Mouse (Mus musculus) testis, adult 2 months (tissue): ENCODE results near the gene Fam71e1. TPM values are rescaled to one million over a fixed set of nuclear protein-coding genes. Genes with fewer than 3 reads are reported as not detected.

Experiments used
- H3K27ac ChIP-seq: fragments of 200-500 bp; 2 replicates; pipeline ENCODE4 v1.5.1; 2012; ENCODE audit warnings: low read depth, low read length; ENCODE audit not compliant: control insufficient read depth, insufficient read depth
- H3K27me3 ChIP-seq: fragments of 200-500 bp; 2 replicates; pipeline ENCODE4 v1.6.1; 2012; ENCODE audit warnings: mild to moderate bottlenecking, low read length, moderate library complexity; ENCODE audit not compliant: control insufficient read depth, insufficient read depth
- H3K36me3 ChIP-seq: fragments of 200-500 bp; 2 replicates; pipeline ENCODE4 v1.6.1; 2012; ENCODE audit warnings: mild to moderate bottlenecking, low read length; ENCODE audit not compliant: control insufficient read depth, insufficient read depth
- H3K4me1 ChIP-seq: fragments of 200-500 bp; 2 replicates; pipeline ENCODE4 v1.6.1; 2012; ENCODE audit warnings: low read length; ENCODE audit not compliant: control insufficient read depth, insufficient read depth
- H3K4me3 ChIP-seq: fragments of 200-500 bp; 2 replicates; pipeline ENCODE4 v1.5.1; 2012; ENCODE audit warnings: low read depth, mild to moderate bottlenecking, low read length, moderate library complexity, mixed read lengths; ENCODE audit not compliant: control insufficient read depth
- CTCF ChIP-seq: fragments of 200-500 bp; IDR thresholded peaks from 2 replicates; pipeline ENCODE4 v1.5.1; 2012; ENCODE audit warnings: low read depth, mild to moderate bottlenecking, inconsistent platforms, low read length, moderate library complexity; ENCODE audit not compliant: control insufficient read depth, insufficient read depth, insufficient replicate concordance
- POLR2A ChIP-seq: fragments of 200-500 bp; IDR thresholded peaks from 2 replicates; pipeline ENCODE4 v1.6.1; 2012; ENCODE audit warnings: low read depth, mild to moderate bottlenecking, inconsistent platforms, low read length, moderate library complexity; ENCODE audit not compliant: control insufficient read depth
- polyA plus RNA-seq: library from polyadenylated mRNA; depleted of rRNA; stranded (reverse); fragments of >200 nt; gene quantifications from 2 replicates; pipeline ENCODE4 v1.2.3, GENCODE M21; 2012; rRNA removed

Fam71e1 gene
- polyA plus RNA-seq, 1 experiment = 1,517 TPM

DNA sequence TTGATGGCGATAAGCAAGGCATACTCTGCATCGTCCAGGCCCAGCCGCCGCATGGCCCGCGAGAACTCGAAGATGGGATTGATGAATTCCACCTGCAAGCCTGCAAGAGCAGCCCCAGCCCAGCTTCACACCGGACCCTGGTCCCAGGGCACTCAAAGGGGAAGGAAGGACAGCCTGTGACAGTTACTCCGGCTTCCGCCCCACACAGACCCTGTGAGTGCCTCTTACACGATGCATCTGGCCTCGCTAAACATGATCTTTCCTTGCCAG lies 54.0 kb downstream of the Fam71e1 start:
- no peaks in the 10 kb centered on the region; the same call in 1 of the 2 replicates for H3K36me3 ChIP-seq
- peaks cover 6% of the 10 kb centered on the region for H3K4me1 ChIP-seq
- H3K27ac ChIP-seq = no peak overlapping the region
- H3K4me3 ChIP-seq = no peak overlapping the region
- no peaks in the 10 kb centered on the region for H3K27me3 ChIP-seq
- TF ChIP-seq CTCF (no peak), POLR2A (no peak)

Other genes starting within 250 kb of the Fam71e1 start
- gene 1700028J19Rik, start 249.9 kb upstream of the Fam71e1 start, polyA plus RNA-seq = 1,462 and 1,528 TPM in 2 replicates
- 53.2 and 55.4 TPM in 2 replicates for gene 2410002F23Rik, start 249.9 kb upstream of the Fam71e1 start, polyA plus RNA-seq
- 29.1 and 29.8 TPM in 2 replicates for gene Acp4, start 239.2 kb upstream of the Fam71e1 start, polyA plus RNA-seq
- gene Gm15517, start 235.1 kb upstream of the Fam71e1 start, polyA plus RNA-seq = 3,148 and 3,520 TPM in 2 replicates
- 1.7 and 3.1 TPM in 2 replicates for gene Clec11a, start 189.7 kb upstream of the Fam71e1 start, polyA plus RNA-seq
- gene Shank1, start 186.3 kb upstream of the Fam71e1 start, polyA plus RNA-seq = 4.0 and 5.5 TPM in 2 replicates
- gene Syt3, start 112.5 kb upstream of the Fam71e1 start, polyA plus RNA-seq = 2.0 TPM in 2 replicates
- 112 and 131 TPM in 2 replicates for gene 1700008O03Rik, start 110.8 kb upstream of the Fam71e1 start, polyA plus RNA-seq
- gene Lrrc4b, start 67.6 kb upstream of the Fam71e1 start, polyA plus RNA-seq = 0.46 and 0.55 TPM in 2 replicates
- gene Aspdh, start 31.2 kb upstream of the Fam71e1 start, polyA plus RNA-seq = 1.00 and 1.2 TPM in 2 replicates
- 118 and 120 TPM in 2 replicates for gene Josd2, start 28.6 kb upstream of the Fam71e1 start, polyA plus RNA-seq
- gene Emc10, start 52 bp upstream of the Fam71e1 start, polyA plus RNA-seq = 122 and 127 TPM in 2 replicates
- gene Mybpc2, start 28.1 kb downstream of the Fam71e1 start, polyA plus RNA-seq = 0.04 TPM in 1 of 2 replicates, not detected in the other
- gene Spib, start 35.5 kb downstream of the Fam71e1 start, polyA plus RNA-seq = 0.15 and 0.16 TPM in 2 replicates
- 18.1 and 20.3 TPM in 2 replicates for gene Pold1, start 52.3 kb downstream of the Fam71e1 start, polyA plus RNA-seq
- 72.1 and 77.1 TPM in 2 replicates for gene Nr1h2, start 57.4 kb downstream of the Fam71e1 start, polyA plus RNA-seq
- gene Napsa, start 75.8 kb downstream of the Fam71e1 start, polyA plus RNA-seq = 0.67 and 2.4 TPM in 2 replicates
- 0.70 and 3.2 TPM in 2 replicates for gene Kcnc3, start 94.1 kb downstream of the Fam71e1 start, polyA plus RNA-seq
- gene Myh14, start 174.3 kb downstream of the Fam71e1 start, polyA plus RNA-seq = 1.2 and 2.6 TPM in 2 replicates
- gene Izumo2, start 212.2 kb downstream of the Fam71e1 start, polyA plus RNA-seq = 171 and 196 TPM in 2 replicates